Mouse (Mus musculus): ENCODE data around the gene Mapk8ip1. TPM values are rescaled to one million over a fixed set of nuclear protein-coding genes. Genes with fewer than 3 reads are reported as not detected.

The Mapk8ip1 gene
- polyA plus RNA-seq, 1 experiment from 2014 or later = 1.8 TPM

GRCm38 (mm10) chr2:92430089-92430488, 29.0 kb upstream of the Mapk8ip1 start:
- no peak for ATAC-seq (ENCODE audit: low read depth)
- Histone ChIP-seq H3K4me2 (ENCODE audit: low read depth, low read length) (no peak overlapping the region), H3K9ac (ENCODE audit: low read depth, low read length) (no peak overlapping the region), H3K4me3 (ENCODE audit: low read depth, low read length) (no peak overlapping the region), H3K36me3 (ENCODE audit: control insufficient read depth, insufficient read depth) (peaks cover 7% of the 10 kb centered on the region; the same call in 1 of the 2 replicates), H3K4me1 (ENCODE audit: control insufficient read depth, low read depth, low read length) (peaks cover 63% of the 10 kb centered on the region), H3K9me3 (replicated peaks; ENCODE audit: control insufficient read depth, low read length) (no peaks in the 10 kb centered on the region), H3K27me3 (ENCODE audit: control insufficient read depth, insufficient read depth, low read depth, low read length) (no peaks in the 10 kb centered on the region), H3K27ac (ENCODE audit: low read length) (no peak overlapping the region)
- 50% methylated on average over 2 of the region's 2 CpGs for WGBS (ENCODE audit: insufficient replicate concordance)

GRCm38 (mm10) chr2:92427882-92428281, 26.8 kb upstream of the Mapk8ip1 start:
- Histone ChIP-seq H3K4me3 (ENCODE audit: low read depth, low read length) (no peak overlapping the region), H3K27ac (ENCODE audit: low read length) (no peak overlapping the region), H3K36me3 (ENCODE audit: control insufficient read depth, insufficient read depth) (peaks cover 21% of the 10 kb centered on the region), H3K4me1 (ENCODE audit: control insufficient read depth, low read depth, low read length) (peaks cover 50% of the 10 kb centered on the region), H3K27me3 (ENCODE audit: control insufficient read depth, insufficient read depth, low read depth, low read length) (no peaks in the 10 kb centered on the region), H3K4me2 (ENCODE audit: low read depth, low read length) (no peak overlapping the region), H3K9ac (ENCODE audit: low read depth, low read length) (0 out of 2 replicates have a peak overlapping the region, but pooled peaks have one; percentile 12), H3K9me3 (replicated peaks; ENCODE audit: control insufficient read depth, low read length) (no peaks in the 10 kb centered on the region)
- WGBS (ENCODE audit: insufficient replicate concordance) = 59% methylated on average over 6 of the region's 6 CpGs
- ATAC-seq (ENCODE audit: low read depth) = peak; percentile 67

- H3K36me3 ChIP-seq (ENCODE audit: control insufficient read depth, insufficient read depth) = peaks cover 33% of the 10 kb centered on the region
These were observed 25.4 kb upstream of the Mapk8ip1 start for GRCm38 (mm10) chr2:92426426-92426825.

GRCm38 (mm10) chr2:92425366-92425765, 24.3 kb upstream of the Mapk8ip1 start:
- no peaks in the 10 kb centered on the region for H3K27me3 ChIP-seq (ENCODE audit: control insufficient read depth, insufficient read depth, low read depth, low read length)
- no peak overlapping the region for H3K4me2 ChIP-seq (ENCODE audit: low read depth, low read length)
- no peak for ATAC-seq (ENCODE audit: low read depth)
- WGBS (ENCODE audit: insufficient replicate concordance) = 77% methylated on average over 4 of the region's 4 CpGs
- no peak overlapping the region for H3K4me3 ChIP-seq (ENCODE audit: low read depth, low read length)
- H3K9me3 ChIP-seq (replicated peaks; ENCODE audit: control insufficient read depth, low read length) = no peaks in the 10 kb centered on the region
- peaks cover 37% of the 10 kb centered on the region for H3K36me3 ChIP-seq (ENCODE audit: control insufficient read depth, insufficient read depth)
- no peak overlapping the region for H3K9ac ChIP-seq (ENCODE audit: low read depth, low read length)
- peaks cover 28% of the 10 kb centered on the region for H3K4me1 ChIP-seq (ENCODE audit: control insufficient read depth, low read depth, low read length)
- H3K27ac ChIP-seq (ENCODE audit: low read length) = no peak overlapping the region

More at GRCm38 (mm10) chr2:92426426-92426825, 25.4 kb upstream of the Mapk8ip1 start:
- Histone ChIP-seq H3K4me3 (ENCODE audit: low read depth, low read length) (no peak overlapping the region), H3K27ac (ENCODE audit: low read length) (no peak overlapping the region), H3K27me3 (ENCODE audit: control insufficient read depth, insufficient read depth, low read depth, low read length) (no peaks in the 10 kb centered on the region), H3K4me1 (ENCODE audit: control insufficient read depth, low read depth, low read length) (peaks cover 38% of the 10 kb centered on the region), H3K4me2 (ENCODE audit: low read depth, low read length) (no peak overlapping the region), H3K9ac (ENCODE audit: low read depth, low read length) (no peak overlapping the region), H3K9me3 (replicated peaks; ENCODE audit: control insufficient read depth, low read length) (no peaks in the 10 kb centered on the region)
- 86% methylated on average over 3 of the region's 3 CpGs for WGBS (ENCODE audit: insufficient replicate concordance)
- ATAC-seq (ENCODE audit: low read depth) = no peak

- H3K27ac ChIP-seq (ENCODE audit: low read length) = no peak overlapping the region
- H3K4me2 ChIP-seq (ENCODE audit: low read depth, low read length) = no peak overlapping the region
- 0 out of 2 replicates have a peak, but pooled peaks have one; percentile 2 for ATAC-seq (ENCODE audit: low read depth)
- no peaks in the 10 kb centered on the region for H3K9me3 ChIP-seq (replicated peaks; ENCODE audit: control insufficient read depth, low read length)
- H3K4me1 ChIP-seq (ENCODE audit: control insufficient read depth, low read depth, low read length) = peaks cover 23% of the 10 kb centered on the region
- 75% methylated on average over 9 of the region's 9 CpGs for WGBS (ENCODE audit: insufficient replicate concordance)
- no peaks in the 10 kb centered on the region for H3K27me3 ChIP-seq (ENCODE audit: control insufficient read depth, insufficient read depth, low read depth, low read length)
- H3K4me3 ChIP-seq (ENCODE audit: low read depth, low read length) = no peak overlapping the region
- peaks cover 37% of the 10 kb centered on the region for H3K36me3 ChIP-seq (ENCODE audit: control insufficient read depth, insufficient read depth)
- no peak overlapping the region for H3K9ac ChIP-seq (ENCODE audit: low read depth, low read length)
These were observed 23.6 kb upstream of the Mapk8ip1 start for GRCm38 (mm10) chr2:92424462-92425308.

- 66% methylated on average over 9 of the region's 9 CpGs for WGBS (ENCODE audit: insufficient replicate concordance)
- Histone ChIP-seq H3K27me3 (ENCODE audit: control insufficient read depth, insufficient read depth, low read depth, low read length) (no peaks in the 10 kb centered on the region), H3K4me1 (ENCODE audit: control insufficient read depth, low read depth, low read length) (peaks cover 17% of the 10 kb centered on the region), H3K36me3 (ENCODE audit: control insufficient read depth, insufficient read depth) (peaks cover 42% of the 10 kb centered on the region), H3K4me2 (ENCODE audit: low read depth, low read length) (no peak overlapping the region), H3K9me3 (replicated peaks; ENCODE audit: control insufficient read depth, low read length) (no peaks in the 10 kb centered on the region), H3K4me3 (ENCODE audit: low read depth, low read length) (no peak overlapping the region), H3K27ac (ENCODE audit: low read length) (no peak overlapping the region), H3K9ac (ENCODE audit: low read depth, low read length) (no peak overlapping the region)
- ATAC-seq (ENCODE audit: low read depth) = no peak
These were observed 22.8 kb upstream of the Mapk8ip1 start for GRCm38 (mm10) chr2:92423702-92424461.

- no peaks in the 10 kb centered on the region for H3K9me3 ChIP-seq (replicated peaks; ENCODE audit: control insufficient read depth, low read length)
- H3K36me3 ChIP-seq (ENCODE audit: control insufficient read depth, insufficient read depth) = peaks cover 42% of the 10 kb centered on the region
- ATAC-seq (ENCODE audit: low read depth) = no peak
- 79% methylated on average over 9 of the region's 9 CpGs for whole genome bisulfite sequencing (ENCODE audit: insufficient replicate concordance)
- H3K4me3 ChIP-seq (ENCODE audit: low read depth, low read length) = no peak overlapping the region
- H3K4me1 ChIP-seq (ENCODE audit: control insufficient read depth, low read depth, low read length) = peaks cover 10% of the 10 kb centered on the region
- H3K9ac ChIP-seq (ENCODE audit: low read depth, low read length) = no peak overlapping the region
- H3K4me2 ChIP-seq (ENCODE audit: low read depth, low read length) = no peak overlapping the region
- H3K27ac ChIP-seq (ENCODE audit: low read length) = no peak overlapping the region
- no peaks in the 10 kb centered on the region for H3K27me3 ChIP-seq (ENCODE audit: control insufficient read depth, insufficient read depth, low read depth, low read length)
These were observed 22.1 kb upstream of the Mapk8ip1 start for GRCm38 (mm10) chr2:92423156-92423555.

- Histone ChIP-seq H3K9me3 (replicated peaks; ENCODE audit: control insufficient read depth, low read length) (no peaks in the 10 kb centered on the region), H3K4me1 (ENCODE audit: control insufficient read depth, low read depth, low read length) (peaks cover 8% of the 10 kb centered on the region), H3K27me3 (ENCODE audit: control insufficient read depth, insufficient read depth, low read depth, low read length) (no peaks in the 10 kb centered on the region), H3K4me2 (ENCODE audit: low read depth, low read length) (no peak overlapping the region), H3K27ac (ENCODE audit: low read length) (no peak overlapping the region; the same call in 1 of the 2 replicates), H3K4me3 (ENCODE audit: low read depth, low read length) (no peak overlapping the region), H3K9ac (ENCODE audit: low read depth, low read length) (no peak overlapping the region), H3K36me3 (ENCODE audit: control insufficient read depth, insufficient read depth) (peaks cover 42% of the 10 kb centered on the region)
- no peak for ATAC-seq (ENCODE audit: low read depth)
- WGBS (ENCODE audit: insufficient replicate concordance) = 49% methylated on average over 10 of the region's 10 CpGs
These were observed 21.5 kb upstream of the Mapk8ip1 start for GRCm38 (mm10) chr2:92422388-92423135.

Data from liver, embryonic 16.5 days (tissue).